Mouse (Mus musculus): Measurements from ENCODE around the gene Pate4. TPM values are rescaled to one million over a fixed set of nuclear protein-coding genes. Genes with fewer than 3 reads are reported as not detected.
A peak's percentile ranks its signal among the peaks of the same experiment; 100 is the strongest.
"Not testable (repeated sequence)": the region's sequence is repeated elsewhere in the genome, so short reads cannot be mapped to it uniquely, and the experiment has no call there.

Pate4 gene
- total RNA-seq (2021) = not detected

GRCm38 (mm10) chr9:35611841-35612240 is at the start of gene Pate4:
Gene Pate4 (minus strand): TSS chr9:35611941.
- DNase-seq (ENCODE audit: low spot score in 2 of 2) = no peak
- intact Hi-C loops (cut with DNase I) = no loop called here

DNA sequence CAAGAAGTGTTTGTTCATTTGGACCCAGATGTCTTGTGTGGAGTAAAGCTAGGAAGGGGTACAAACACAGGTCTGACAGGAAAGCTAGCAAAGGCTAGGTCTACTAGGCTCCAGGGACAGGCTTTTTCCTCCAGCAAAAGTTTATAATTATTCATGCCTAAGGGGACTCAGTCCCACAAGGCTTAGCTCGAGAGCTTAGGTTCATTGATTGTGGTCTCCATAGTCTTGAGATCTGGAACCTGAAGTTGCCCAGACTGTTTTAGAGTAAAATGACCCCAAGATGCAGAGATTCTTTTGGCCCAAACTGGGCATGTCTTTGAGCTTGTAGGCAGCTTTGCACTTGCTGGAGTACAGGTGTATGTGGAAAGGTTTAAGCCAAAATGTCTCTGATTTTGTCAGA is 36.4 kb upstream of the Pate4 start, which contains the start of gene Pate3:
Pate3 (minus strand) TSS at position 101 of the 400 bp plus-strand sequence.
- no peak for DNase-seq (ENCODE audit: low spot score in 2 of 2)
- intact Hi-C loops (cut with DNase I) = no loop called here

- DNase-seq (ENCODE audit: low spot score in 2 of 2) = no peak
- intact Hi-C loops (cut with DNase I) = no loop called here
These were observed 21.2 kb upstream of the Pate4 start for GRCm38 (mm10) chr9:35632981-35633380.

DNA sequence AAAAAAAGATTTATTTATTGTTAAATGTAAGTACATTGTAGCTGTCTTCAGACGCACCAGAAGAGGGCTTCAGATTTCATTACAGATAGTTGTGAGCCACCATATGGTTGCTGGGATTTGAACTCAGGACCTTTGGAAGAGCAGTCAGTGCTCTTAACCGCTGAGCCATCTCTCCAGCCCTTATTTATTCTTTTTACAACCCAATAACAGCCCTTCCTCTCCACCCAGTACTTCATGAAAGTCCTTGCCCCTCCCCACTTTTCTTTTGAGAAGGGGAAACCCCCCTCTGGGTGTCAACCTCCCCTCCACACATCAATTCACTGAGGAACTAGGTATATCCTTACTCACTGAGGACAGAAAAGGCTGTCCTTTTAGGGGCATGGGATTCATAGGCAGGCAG is 5.0 kb upstream of the Pate4 start:
- DNase-seq (ENCODE audit: low spot score in 2 of 2); intact Hi-C loops (cut with DNase I): not testable (repeated sequence)

GRCm38 (mm10) chr9:35614005-35614404 is 2.3 kb upstream of the Pate4 start:
- no peak for DNase-seq (ENCODE audit: low spot score in 2 of 2)
- intact Hi-C loops (cut with DNase I) = no loop called here

DNA sequence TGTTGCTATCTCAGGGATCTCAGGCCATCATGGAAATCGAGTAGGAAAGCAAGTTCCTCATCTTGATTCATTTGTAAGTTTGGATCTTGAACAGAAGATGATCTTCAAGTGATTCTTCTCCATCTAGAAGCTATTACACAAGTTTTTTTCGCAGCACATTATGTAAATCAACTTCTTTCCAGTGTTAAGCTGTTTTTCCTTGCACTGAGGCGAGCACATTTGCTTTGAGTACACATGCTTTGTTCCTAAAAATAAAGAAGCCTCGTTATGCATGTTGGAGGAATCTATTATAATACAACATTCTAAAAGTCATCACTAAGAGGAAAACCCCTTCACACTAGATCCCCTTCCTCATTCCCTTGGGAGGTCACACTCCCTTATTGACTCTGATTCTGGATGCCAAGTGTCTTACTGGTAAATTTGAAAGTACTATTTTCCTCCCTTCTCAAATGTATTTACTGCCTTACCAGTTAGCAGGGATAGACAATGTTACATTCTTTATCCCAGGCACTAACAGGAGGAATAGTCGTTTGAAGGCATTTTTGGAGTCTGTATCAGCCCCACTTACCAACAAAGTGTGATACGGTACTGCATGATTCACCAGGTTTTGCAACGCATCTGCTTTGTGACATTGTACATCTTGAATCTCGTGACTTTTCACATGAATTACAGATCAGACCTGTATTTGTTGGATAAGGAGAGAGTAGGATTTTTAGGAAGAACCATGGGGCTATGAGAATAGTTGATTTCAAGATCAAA is 3.9 kb downstream of the Pate4 start:
- intact Hi-C loops (cut with DNase I) = no loop called here
- no peak for DNase-seq (ENCODE audit: low spot score in 2 of 2)

DNA sequence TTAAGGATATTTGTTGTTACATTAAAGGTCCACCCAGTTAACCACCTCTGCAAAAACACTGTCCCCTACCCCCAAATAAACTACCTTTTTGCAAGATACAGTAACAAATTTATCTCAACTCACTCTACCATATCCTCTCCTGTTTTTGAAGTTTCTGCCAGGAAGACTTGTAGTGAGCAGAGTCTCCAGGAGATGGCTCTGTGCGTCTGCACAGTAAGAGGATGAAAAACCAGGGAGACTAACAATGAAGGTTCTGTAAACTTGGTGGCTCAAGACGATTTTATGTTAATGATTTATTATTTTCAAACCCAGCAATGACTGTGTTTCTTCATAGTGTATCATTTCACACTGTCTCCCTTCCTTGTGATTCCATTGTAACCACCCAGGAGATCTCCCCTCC is 18.8 kb downstream of the Pate4 start:
- peak; percentile 13 to 21 for DNase-seq (ENCODE audit: low spot score in 2 of 2)
- intact Hi-C loops (cut with DNase I) = loop anchor here (2.0 to 5.0 kb wide), 2 partner anchors 114 to 1094 kb away; no protein-coding TSS in a partner anchor

DNA sequence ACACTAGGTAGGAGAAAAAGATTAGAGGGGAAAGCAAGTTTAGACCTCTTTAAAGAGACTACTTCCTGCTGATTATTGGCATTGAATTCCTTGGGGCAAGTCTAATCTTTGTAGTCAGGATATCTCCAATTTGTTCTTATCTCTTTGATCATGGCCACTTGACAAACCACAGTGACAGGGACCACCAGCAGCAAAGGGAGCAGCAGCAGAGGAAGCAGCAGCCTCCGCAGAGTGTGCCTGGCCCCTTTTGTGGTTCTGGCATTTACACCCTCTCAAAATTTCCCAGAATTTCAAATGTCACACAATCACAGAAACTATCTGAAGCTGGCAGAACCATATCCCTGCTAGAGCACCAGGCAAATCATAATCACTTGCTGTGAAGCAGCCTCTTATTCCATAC is 24.1 kb downstream of the Pate4 start:
- intact Hi-C loops (cut with DNase I) = no loop called here
- DNase-seq (ENCODE audit: low spot score in 2 of 2) = no peak

DNA sequence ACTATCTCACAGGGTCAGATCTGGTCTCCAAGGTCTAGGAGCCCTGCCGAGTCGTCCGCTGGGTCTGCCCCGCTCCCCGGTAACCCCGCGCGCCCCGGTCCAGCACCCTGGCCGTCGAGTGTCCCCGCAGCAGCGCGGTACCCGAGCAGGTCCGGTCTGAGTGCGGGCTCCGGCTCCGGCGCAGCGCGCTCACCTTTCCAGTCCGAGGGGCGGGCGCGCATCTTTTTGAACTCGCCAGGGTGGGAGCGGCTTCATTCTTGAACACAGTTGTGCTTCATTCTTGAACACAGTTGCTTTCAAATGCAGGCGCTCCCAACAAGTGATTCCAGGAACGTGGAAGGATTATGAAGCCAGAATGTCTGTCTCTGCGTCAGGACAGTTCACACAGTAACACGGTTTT is 37.3 kb downstream of the Pate4 start:
- intact Hi-C loops (cut with DNase I) = no loop called here

DNA sequence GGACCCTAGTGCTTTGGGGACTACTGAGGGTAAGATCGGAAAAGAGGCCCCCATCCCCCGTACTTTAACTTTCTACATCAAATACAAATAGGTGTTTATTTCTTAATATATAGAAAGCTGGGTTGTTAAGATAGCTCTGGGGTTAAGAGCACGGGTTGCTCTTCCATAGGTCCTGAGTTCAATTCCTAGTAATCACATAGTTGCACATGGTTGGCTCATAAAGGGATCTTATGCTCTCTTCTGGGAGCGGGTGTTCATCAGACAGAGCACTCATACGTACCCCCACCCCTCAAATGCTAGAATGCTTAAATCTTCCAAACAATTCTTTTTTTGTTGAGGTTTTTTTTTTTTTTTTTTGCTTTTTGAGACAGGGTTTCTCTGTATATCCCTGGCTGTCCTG is 41.1 kb downstream of the Pate4 start:
- intact Hi-C loops (cut with DNase I) = no loop called here
- DNase-seq (ENCODE audit: low spot score in 2 of 2) = no peak

More for the DNA sequence above, 37.3 kb downstream of the Pate4 start:
- DNase-seq (ENCODE audit: low spot score in 2 of 2) = no peak

GRCm38 (mm10) chr9:35569571-35570534 is 41.9 kb downstream of the Pate4 start, which contains the start of the genes Pate2 and Hyls1:
Gene Pate2 (plus strand): TSS chr9:35570284.
Gene Hyls1 (minus strand): TSS chr9:35570398.
- intact Hi-C loops (cut with DNase I) = no loop called here
- peak; percentile 89 to 91 for DNase-seq (ENCODE audit: low spot score in 2 of 2)

GRCm38 (mm10) chr9:35567995-35568394 is 43.7 kb downstream of the Pate4 start:
- no peak for DNase-seq (ENCODE audit: low spot score in 2 of 2)
- intact Hi-C loops (cut with DNase I) = no loop called here

- intact Hi-C loops (cut with DNase I) = no loop called here
- no peak for DNase-seq (ENCODE audit: low spot score in 2 of 2)
These were observed 47.1 kb downstream of the Pate4 start for GRCm38 (mm10) chr9:35564536-35565240.

DNA sequence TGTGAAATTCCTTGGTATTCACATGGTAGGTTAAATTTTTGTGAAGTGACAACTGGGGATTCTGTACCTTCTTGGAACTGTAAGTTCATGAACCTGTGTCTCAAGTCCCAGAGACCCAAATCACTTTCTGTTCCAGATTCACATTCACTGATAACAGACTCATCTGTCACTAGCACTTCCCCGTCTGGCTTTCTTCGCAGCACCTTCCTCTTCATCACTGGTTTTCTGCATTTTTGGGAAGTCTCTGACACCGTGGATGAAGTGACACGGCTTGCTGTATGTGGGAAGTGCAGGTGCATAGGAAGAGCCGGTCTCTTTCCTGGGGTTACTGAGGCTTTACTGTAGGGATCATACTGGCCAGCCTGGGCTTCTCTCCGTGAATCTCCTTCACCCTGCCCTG is 50.2 kb downstream of the Pate4 start:
- intact Hi-C loops (cut with DNase I) = no loop called here
- no peak for DNase-seq (ENCODE audit: low spot score in 2 of 2)

GRCm38 (mm10) chr9:35561076-35561475 is 50.7 kb downstream of the Pate4 start:
- intact Hi-C loops (cut with DNase I) = no loop called here
- no peak for DNase-seq (ENCODE audit: low spot score in 2 of 2)

- DNase-seq (ENCODE audit: low spot score in 2 of 2) = peak; percentile 84 to 86
- intact Hi-C loops (cut with DNase I) = no loop called here
These were observed 52.5 kb downstream of the Pate4 start for GRCm38 (mm10) chr9:35559009-35559890.

GRCm38 (mm10) chr9:35558257-35559008 is 53.3 kb downstream of the Pate4 start, which contains the start of the genes Ddx25 and Pus3:
Gene Ddx25 (minus strand): TSS chr9:35558528.
Gene Pus3 (plus strand): TSS chr9:35558595.
- intact Hi-C loops (cut with DNase I) = no loop called here

More at GRCm38 (mm10) chr9:35558257-35559008, 53.3 kb downstream of the Pate4 start, which contains the start of the genes Ddx25 and Pus3:
- peak; percentile 77 to 87 for DNase-seq (ENCODE audit: low spot score in 2 of 2)
